Mouse (Mus musculus) cerebellum, postnatal 14 days (tissue): ENCODE results near the gene Fxyd5.
A peak's percentile ranks its signal among the peaks of the same experiment; 100 is the strongest.

Experiments used
- DNase-seq, 2 experiments: peaks; one replicate each; pipeline ENCODE4 v3.0.0; 2021; ENCODE audit warnings: mixed read lengths in 2 of 2

Fxyd5 gene

GRCm38 (mm10) chr7:31039011-31039410 lies 3.3 kb downstream of the Fxyd5 start:
- DNase-seq, result no peak

GRCm38 (mm10) chr7:31037675-31038074 lies 4.6 kb downstream of the Fxyd5 start:
- no peak for DNase-seq

- DNase-seq, result no peak
These were observed 5.4 kb downstream of the Fxyd5 start for GRCm38 (mm10) chr7:31036917-31037316.

GRCm38 (mm10) chr7:31035291-31035690 lies 7.0 kb downstream of the Fxyd5 start:
- DNase-seq, result no peak

GRCm38 (mm10) chr7:31034789-31035188 lies 7.5 kb downstream of the Fxyd5 start:
- DNase-seq, result peak in 1 of 2 experiments; percentile 36

GRCm38 (mm10) chr7:31033409-31034165 lies 8.7 kb downstream of the Fxyd5 start:
- DNase-seq, result no peak

- DNase-seq, result no peak
These were observed 10.6 kb downstream of the Fxyd5 start for GRCm38 (mm10) chr7:31031731-31032130.

GRCm38 (mm10) chr7:31030717-31031116 lies 11.6 kb downstream of the Fxyd5 start:
- DNase-seq, result peak in 1 of 2 experiments; percentile 48

GRCm38 (mm10) chr7:31028609-31029008 lies 13.7 kb downstream of the Fxyd5 start:
- no peak for DNase-seq

GRCm38 (mm10) chr7:31017104-31017901 lies 25.0 kb downstream of the Fxyd5 start:
- peak; percentile 49 to 64 for DNase-seq

GRCm38 (mm10) chr7:31012971-31013370 lies 29.3 kb downstream of the Fxyd5 start:
- peak; percentile 53 to 57 for DNase-seq

GRCm38 (mm10) chr7:31008889-31009288 lies 33.4 kb downstream of the Fxyd5 start:
- no peak for DNase-seq

- DNase-seq, result no peak
These were observed 34.1 kb downstream of the Fxyd5 start for GRCm38 (mm10) chr7:31008175-31008574.

- DNase-seq, result no peak
These were observed 34.5 kb downstream of the Fxyd5 start for GRCm38 (mm10) chr7:31007775-31008174.

- DNase-seq, result no peak
These were observed 39.6 kb downstream of the Fxyd5 start for GRCm38 (mm10) chr7:31002650-31003049.

- DNase-seq, result peak; percentile 87 to 90
These were observed 41.7 kb downstream of the Fxyd5 start for GRCm38 (mm10) chr7:31000505-31001020.

- no peak for DNase-seq
These were observed 45.8 kb downstream of the Fxyd5 start for GRCm38 (mm10) chr7:30996491-30996890.

GRCm38 (mm10) chr7:30993986-30994385 lies 48.3 kb downstream of the Fxyd5 start:
- DNase-seq, result peak; percentile 54 to 63

GRCm38 (mm10) chr7:30992148-30992547 lies 50.1 kb downstream of the Fxyd5 start:
- no peak for DNase-seq

GRCm38 (mm10) chr7:30988519-30989162 lies 53.6 kb downstream of the Fxyd5 start:
- DNase-seq, result no peak

- no peak for DNase-seq
These were observed 56.9 kb downstream of the Fxyd5 start for GRCm38 (mm10) chr7:30985357-30985756.
